Mouse (Mus musculus): Measurements from ENCODE around the gene Tulp2. TPM values are rescaled to one million over a fixed set of nuclear protein-coding genes. Genes with fewer than 3 reads are reported as not detected.

Tulp2 gene
- polyA plus RNA-seq (2021; fragmentation: Nextera tagmentation): 0.13 and 0.14 TPM in 2 replicates
- long read RNA-seq, experiment 1: 0 reads
- long read RNA-seq, experiment 2, partial matches to known transcripts: 0 of 2 reads
- long read RNA-seq, experiment 2, other reads (novel, unspliced or antisense): 0 of 2 reads

GRCm38 (mm10) chr7:45481374-45481927 lies at the start of gene Tulp2:
TSS of gene Tulp2 (plus strand) at chr7:45481877.

GRCm38 (mm10) chr7:45434203-45435015 lies 47.3 kb upstream of the Tulp2 start, which contains the start of gene Gys1:
TSS of gene Gys1 (plus strand) at chr7:45434844.

GRCm38 (mm10) chr7:45437521-45438276 lies 44.0 kb upstream of the Tulp2 start, which contains the start of gene Ruvbl2:
TSS of gene Ruvbl2 (minus strand) at chr7:45438096.

GRCm38 (mm10) chr7:45459564-45460140 lies 22.0 kb upstream of the Tulp2 start, which contains the start of gene Ftl1:
TSS of gene Ftl1 (minus strand) at chr7:45459884.

GRCm38 (mm10) chr7:45466283-45467089 lies 15.2 kb upstream of the Tulp2 start, which contains the start of gene Bax:
TSS of gene Bax (minus strand) at chr7:45466898.

GRCm38 (mm10) chr7:45486761-45487415 lies 5.2 kb downstream of the Tulp2 start, which contains the start of gene Gm45808:
TSS of gene Gm45808 (minus strand) at chr7:45486811.

GRCm38 (mm10) chr7:45488293-45489204 lies 6.9 kb downstream of the Tulp2 start, which contains the start of gene Dhdh:
TSS of gene Dhdh (minus strand) at chr7:45488805.

GRCm38 (mm10) chr7:45509912-45510787 lies 28.5 kb downstream of the Tulp2 start, which contains the start of gene Nucb1:
TSS of gene Nucb1 (minus strand) at chr7:45510406.

GRCm38 (mm10) chr7:45525809-45526473 lies 44.3 kb downstream of the Tulp2 start, which contains the start of the genes Ppp1r15a and Plekha4:
TSS of gene Ppp1r15a (minus strand) at chr7:45526268.
TSS of gene Plekha4 (plus strand) at chr7:45526330.

GRCm38 (mm10) chr7:45554744-45555143 lies 73.1 kb downstream of the Tulp2 start, which contains the start of gene Hsd17b14:
TSS of gene Hsd17b14 (plus strand) at chr7:45554893.

GRCm38 (mm10) chr7:45570103-45570741 lies 88.5 kb downstream of the Tulp2 start, which contains the start of gene Bcat2:
TSS of gene Bcat2 (plus strand) at chr7:45570153.

Small RNA genes within 50 kb of the gene (microRNA-seq; reads per million reads assigned to microRNA genes)
- gene Gm22133: not detected

Other genes with a start within 250 kb of the Tulp2 start
- gene Cd37, start 242.8 kb upstream of the Tulp2 start, polyA plus RNA-seq (2021; fragmentation: Nextera tagmentation): 11.8 and 14.4 TPM in 2 replicates
- 1.1 and 1.2 TPM in 2 replicates for gene Slc6a16, start 240.8 kb upstream of the Tulp2 start, polyA plus RNA-seq (2021; fragmentation: Nextera tagmentation)
- gene Slc6a21, start 204.4 kb upstream of the Tulp2 start, polyA plus RNA-seq (2021; fragmentation: Nextera tagmentation): not detected in 2 replicates
- 10.1 and 12.4 TPM in 2 replicates for gene Trpm4, start 148.1 kb upstream of the Tulp2 start, polyA plus RNA-seq (2021; fragmentation: Nextera tagmentation)
- not detected in 2 replicates for gene Hrc, start 146.6 kb upstream of the Tulp2 start, polyA plus RNA-seq (2021; fragmentation: Nextera tagmentation)
- gene Ppfia3, start 114.9 kb upstream of the Tulp2 start, polyA plus RNA-seq (2021; fragmentation: Nextera tagmentation): 8.7 and 11.6 TPM in 2 replicates
- 214 and 221 TPM in 2 replicates for gene Lin7b, start 111.3 kb upstream of the Tulp2 start, polyA plus RNA-seq (2021; fragmentation: Nextera tagmentation)
- 32.6 and 45.3 TPM in 2 replicates for gene Snrnp70, start 86.1 kb upstream of the Tulp2 start, polyA plus RNA-seq (2021; fragmentation: Nextera tagmentation)
- gene Kcna7, start 76.2 kb upstream of the Tulp2 start, polyA plus RNA-seq (2021; fragmentation: Nextera tagmentation): not detected in 2 replicates
- gene Ntf5, start 68.2 kb upstream of the Tulp2 start, polyA plus RNA-seq (2021; fragmentation: Nextera tagmentation): 0.11 and 0.30 TPM in 2 replicates
- gene Lhb, start 61.1 kb upstream of the Tulp2 start, polyA plus RNA-seq (2021; fragmentation: Nextera tagmentation): 1.1 TPM in 1 of 2 replicates, not detected in the other
- gene Gys1, start 47.0 kb upstream of the Tulp2 start, polyA plus RNA-seq (2021; fragmentation: Nextera tagmentation): 7.9 and 10.1 TPM in 2 replicates
- 50.0 and 53.1 TPM in 2 replicates for gene Ruvbl2, start 43.8 kb upstream of the Tulp2 start, polyA plus RNA-seq (2021; fragmentation: Nextera tagmentation)
- gene Ftl1, start 22.0 kb upstream of the Tulp2 start, polyA plus RNA-seq (2021; fragmentation: Nextera tagmentation): 1,695 and 1,748 TPM in 2 replicates
- gene Bax, start 15.0 kb upstream of the Tulp2 start, polyA plus RNA-seq (2021; fragmentation: Nextera tagmentation): 86.7 and 94.4 TPM in 2 replicates
- gene Gm45808, start 4.9 kb downstream of the Tulp2 start, polyA plus RNA-seq (2021; fragmentation: Nextera tagmentation): not detected in 2 replicates
- gene Dhdh, start 6.9 kb downstream of the Tulp2 start, polyA plus RNA-seq (2021; fragmentation: Nextera tagmentation): 2.6 and 3.5 TPM in 2 replicates
- 74.5 and 76.8 TPM in 2 replicates for gene Nucb1, start 28.5 kb downstream of the Tulp2 start, polyA plus RNA-seq (2021; fragmentation: Nextera tagmentation)
- gene Ppp1r15a, start 44.4 kb downstream of the Tulp2 start, polyA plus RNA-seq (2021; fragmentation: Nextera tagmentation): 17.6 and 18.2 TPM in 2 replicates
- 0.67 and 1.7 TPM in 2 replicates for gene Plekha4, start 44.5 kb downstream of the Tulp2 start, polyA plus RNA-seq (2021; fragmentation: Nextera tagmentation)
- 0.43 TPM in 1 of 2 replicates, not detected in the other for gene Hsd17b14, start 73.0 kb downstream of the Tulp2 start, polyA plus RNA-seq (2021; fragmentation: Nextera tagmentation)
- 7.0 and 8.5 TPM in 2 replicates for gene Bcat2, start 88.3 kb downstream of the Tulp2 start, polyA plus RNA-seq (2021; fragmentation: Nextera tagmentation)
- gene Fgf21, start 133.6 kb downstream of the Tulp2 start, polyA plus RNA-seq (2021; fragmentation: Nextera tagmentation): not detected in 2 replicates
- gene Fut1, start 135.4 kb downstream of the Tulp2 start, polyA plus RNA-seq (2021; fragmentation: Nextera tagmentation): 0.08 TPM in 1 of 2 replicates, not detected in the other
- 0.09 TPM in 1 of 2 replicates, not detected in the other for gene Izumo1, start 139.9 kb downstream of the Tulp2 start, polyA plus RNA-seq (2021; fragmentation: Nextera tagmentation)
- 2.3 and 3.1 TPM in 2 replicates for gene Rasip1, start 145.6 kb downstream of the Tulp2 start, polyA plus RNA-seq (2021; fragmentation: Nextera tagmentation)
- gene Mamstr, start 158.1 kb downstream of the Tulp2 start, polyA plus RNA-seq (2021; fragmentation: Nextera tagmentation): 1.1 and 1.2 TPM in 2 replicates
- 0.10 and 0.16 TPM in 2 replicates for gene Fut2, start 184.5 kb downstream of the Tulp2 start, polyA plus RNA-seq (2021; fragmentation: Nextera tagmentation)
- 5.2 and 6.6 TPM in 2 replicates for gene Ntn5, start 202.1 kb downstream of the Tulp2 start, polyA plus RNA-seq (2021; fragmentation: Nextera tagmentation)
- 0.15 and 0.36 TPM in 2 replicates for gene Sec1, start 212.5 kb downstream of the Tulp2 start, polyA plus RNA-seq (2021; fragmentation: Nextera tagmentation)
- 39.6 and 49.9 TPM in 2 replicates for gene Car11, start 218.0 kb downstream of the Tulp2 start, polyA plus RNA-seq (2021; fragmentation: Nextera tagmentation)
- 49.2 and 52.8 TPM in 2 replicates for gene Dbp, start 223.2 kb downstream of the Tulp2 start, polyA plus RNA-seq (2021; fragmentation: Nextera tagmentation)
- gene Rpl18, start 233.6 kb downstream of the Tulp2 start, polyA plus RNA-seq (2021; fragmentation: Nextera tagmentation): 357 and 361 TPM in 2 replicates
- gene Sphk2, start 236.1 kb downstream of the Tulp2 start, polyA plus RNA-seq (2021; fragmentation: Nextera tagmentation): 5.5 and 6.1 TPM in 2 replicates
- gene Fam83e, start 239.3 kb downstream of the Tulp2 start, polyA plus RNA-seq (2021; fragmentation: Nextera tagmentation): 0.09 TPM in 1 of 2 replicates, not detected in the other
- not detected in 2 replicates for gene Spaca4, start 243.9 kb downstream of the Tulp2 start, polyA plus RNA-seq (2021; fragmentation: Nextera tagmentation)